Mouse (Mus musculus) MEL (cell line): Measurements from ENCODE around the gene Mpp6. TPM values are rescaled to one million over a fixed set of nuclear protein-coding genes. Genes with fewer than 3 reads are reported as not detected.
A peak's percentile ranks its signal among the peaks of the same experiment; 100 is the strongest.

ENCODE experiments used
- DNase-seq: peaks from one replicate; pipeline ENCODE4 v3.0.0; 2011; ENCODE audit warnings: low read depth, low spot score
- H3K27ac ChIP-seq: 2 replicates; pipeline ENCODE4 v1.5.1; 2012; ENCODE audit warnings: low read depth, mild to moderate bottlenecking, control low read depth, low read length, moderate library complexity; ENCODE audit not compliant: control insufficient read depth
- H3K27me3 ChIP-seq, 2 experiments: fragments of 150-350 bp in 1 of 2; sonication (generic) in 1 of 2; 2 replicates each; pipeline ENCODE4 v1.6.1; 2012; ENCODE audit warnings: low read length in 2 of 2, mild to moderate bottlenecking in 2 of 2, improper control_type of control experiment in 1 of 2, moderate library complexity in 1 of 2; ENCODE audit not compliant: insufficient read depth in 2 of 2, control insufficient read depth in 1 of 2
- H3K36me3 ChIP-seq, 2 experiments: 2 replicates each; pipeline ENCODE4 v1.6.1; 2012 to 2014; ENCODE audit warnings: low read length in 2 of 2, improper control_type of control experiment in 1 of 2, inconsistent platforms in 1 of 2, mild to moderate bottlenecking in 1 of 2; ENCODE audit not compliant: insufficient read depth in 2 of 2, control insufficient read depth in 1 of 2
- H3K4me1 ChIP-seq, 2 experiments: fragments of 150-350 bp in 1 of 2; sonication (generic) in 1 of 2; 2 replicates each; pipeline ENCODE4 v1.6.1; 2012; ENCODE audit warnings: low read length in 2 of 2, improper control_type of control experiment in 1 of 2, mild to moderate bottlenecking in 1 of 2; ENCODE audit not compliant: insufficient read depth in 2 of 2, control insufficient read depth in 1 of 2
- H3K4me3 ChIP-seq, 2 experiments: fragments of 150-350 bp in 1 of 2; sonication (generic) in 1 of 2; 2 replicates each; pipeline ENCODE4 v1.5.1; 2012; ENCODE audit warnings: low read depth in 2 of 2, low read length in 2 of 2, mild to moderate bottlenecking in 2 of 2, moderate library complexity in 2 of 2, control low read depth in 1 of 2, improper control_type of control experiment in 1 of 2; ENCODE audit not compliant: control insufficient read depth in 1 of 2, insufficient read depth in 1 of 2
- H3K79me2 ChIP-seq: 2 replicates; pipeline ENCODE4 v1.6.1; 2012; ENCODE audit warnings: mild to moderate bottlenecking, low read length, moderate library complexity; ENCODE audit not compliant: control insufficient read depth, poor library complexity, insufficient read depth
- H3K9ac ChIP-seq: 2 replicates; pipeline ENCODE4 v1.6.1; 2012; ENCODE audit warnings: low read depth, mild to moderate bottlenecking, control low read depth, low read length, moderate library complexity; ENCODE audit not compliant: control insufficient read depth, poor library complexity, severe bottlenecking
- H3K9me3 ChIP-seq: fragments of 150-350 bp; sonication (generic); replicated peaks from 2 replicates; pipeline ENCODE4 v1.6.1; 2012; ENCODE audit warnings: mild to moderate bottlenecking, low read length, improper control_type of control experiment, moderate library complexity; ENCODE audit not compliant: insufficient read depth
- BHLHE40 ChIP-seq: IDR thresholded peaks from 2 replicates; pipeline ENCODE4 v1.6.1; 2012; ENCODE audit warnings: low read depth, mild to moderate bottlenecking, inconsistent platforms, low read length, improper control_type of control experiment, borderline replicate concordance
- CHD1 ChIP-seq: IDR thresholded peaks from 2 replicates; pipeline ENCODE4 v1.6.1; 2012; ENCODE audit warnings: low read depth, mild to moderate bottlenecking, inconsistent platforms, low read length, improper control_type of control experiment
- CHD2 ChIP-seq: IDR thresholded peaks from 2 replicates; pipeline ENCODE4 v1.6.1; 2011; ENCODE audit warnings: low read length, improper control_type of control experiment
- CTCF ChIP-seq, 3 experiments: IDR thresholded peaks in 2 of 3; conservative IDR thresholded peaks in 1 of 3; 2 replicates each; pipeline ENCODE4 v1.5.1; 2011 to 2012; ENCODE audit warnings: low read length in 3 of 3, low read depth in 2 of 3, mild to moderate bottlenecking in 2 of 3, improper control_type of control experiment in 1 of 3, inconsistent platforms in 1 of 3, mixed read lengths in 1 of 3, moderate library complexity in 1 of 3; ENCODE audit not compliant: control insufficient read depth in 1 of 3, insufficient read depth in 1 of 3, poor library complexity in 1 of 3, severe bottlenecking in 1 of 3
- ELF1 ChIP-seq: IDR thresholded peaks from 2 replicates; pipeline ENCODE4 v1.6.1; 2014; ENCODE audit warnings: low read depth, mild to moderate bottlenecking, inconsistent platforms, low read length, improper control_type of control experiment, moderate library complexity
- ETS1 ChIP-seq: IDR thresholded peaks from 2 replicates; pipeline ENCODE4 v1.6.1; 2012; ENCODE audit warnings: low read depth, mild to moderate bottlenecking, inconsistent platforms, low read length, improper control_type of control experiment, moderate library complexity
- GABPA ChIP-seq: IDR thresholded peaks from 2 replicates; pipeline ENCODE4 v1.6.1; 2012; ENCODE audit warnings: low read depth, mild to moderate bottlenecking, inconsistent platforms, low read length, improper control_type of control experiment, moderate library complexity
- GATA1 ChIP-seq: IDR thresholded peaks from 2 replicates; pipeline ENCODE4 v1.6.1; 2011; ENCODE audit warnings: low read depth, low read length, improper control_type of control experiment
- HCFC1 ChIP-seq: IDR thresholded peaks from 2 replicates; pipeline ENCODE4 v1.6.1; 2012; ENCODE audit warnings: low read depth, mild to moderate bottlenecking, inconsistent platforms, low read length, improper control_type of control experiment, moderate library complexity
- JUND ChIP-seq: IDR thresholded peaks from 2 replicates; pipeline ENCODE4 v1.6.1; 2011; ENCODE audit warnings: low read depth, mild to moderate bottlenecking, improper control_type of control experiment, low read length
- KAT2A ChIP-seq: conservative IDR thresholded peaks from 2 replicates; pipeline ENCODE4 v1.6.1; 2012; ENCODE audit warnings: low read depth, low read length, improper control_type of control experiment, inconsistent platforms
- MAX ChIP-seq: IDR thresholded peaks from 2 replicates; pipeline ENCODE4 v1.6.1; 2011; ENCODE audit warnings: low read length, improper control_type of control experiment
- MAZ ChIP-seq: IDR thresholded peaks from 2 replicates; pipeline ENCODE4 v1.6.1; 2012; ENCODE audit warnings: low read depth, mild to moderate bottlenecking, inconsistent platforms, low read length, improper control_type of control experiment
- MEF2A ChIP-seq: IDR thresholded peaks from 2 replicates; pipeline ENCODE4 v1.6.1; 2014; ENCODE audit warnings: low read depth, mild to moderate bottlenecking, inconsistent platforms, low read length, improper control_type of control experiment; ENCODE audit not compliant: poor library complexity, insufficient replicate concordance, severe bottlenecking; ENCODE audit errors: extremely low read depth
- MXI1 ChIP-seq: IDR thresholded peaks from 2 replicates; pipeline ENCODE4 v1.6.1; 2011; ENCODE audit warnings: mild to moderate bottlenecking, low read depth, low read length, improper control_type of control experiment
- MYB ChIP-seq: IDR thresholded peaks from 2 replicates; pipeline ENCODE4 v1.6.1; 2011; ENCODE audit warnings: mild to moderate bottlenecking, low read depth, low read length, improper control_type of control experiment
- MYC ChIP-seq: IDR thresholded peaks from 2 replicates; pipeline ENCODE4 v1.6.1; 2011; ENCODE audit warnings: low read depth, mild to moderate bottlenecking, low read length, improper control_type of control experiment, moderate library complexity
- NELFE ChIP-seq: IDR thresholded peaks from 2 replicates; pipeline ENCODE4 v1.6.1; 2011; ENCODE audit warnings: low read depth, low read length, improper control_type of control experiment
- NRF1 ChIP-seq: IDR thresholded peaks from 2 replicates; pipeline ENCODE4 v1.6.1; 2014; ENCODE audit warnings: low read depth, mild to moderate bottlenecking, inconsistent platforms, low read length, improper control_type of control experiment, moderate library complexity; ENCODE audit not compliant: poor library complexity, insufficient read depth, severe bottlenecking
- POLR2A ChIP-seq, 2 experiments: IDR thresholded peaks; 2 replicates each; pipeline ENCODE4 v1.6.1; 2011 to 2012; ENCODE audit warnings: low read length in 2 of 2, mild to moderate bottlenecking in 2 of 2, control low read depth in 1 of 2, improper control_type of control experiment in 1 of 2, low read depth in 1 of 2, moderate library complexity in 1 of 2; ENCODE audit not compliant: control insufficient read depth in 1 of 2, insufficient read depth in 1 of 2, poor library complexity in 1 of 2
- POLR2AphosphoS2 ChIP-seq: IDR thresholded peaks from 2 replicates; pipeline ENCODE4 v1.6.1; 2011; ENCODE audit warnings: low read length, improper control_type of control experiment
- RCOR1 ChIP-seq: IDR thresholded peaks from 2 replicates; pipeline ENCODE4 v1.6.1; 2012; ENCODE audit warnings: low read depth, mild to moderate bottlenecking, inconsistent platforms, low read length, improper control_type of control experiment
- SIN3A ChIP-seq: IDR thresholded peaks from 2 replicates; pipeline ENCODE4 v1.6.1; 2012; ENCODE audit warnings: low read length, improper control_type of control experiment, inconsistent platforms
- TAL1 ChIP-seq: IDR thresholded peaks from 2 replicates; pipeline ENCODE4 v1.6.1; 2012; ENCODE audit warnings: mild to moderate bottlenecking, inconsistent platforms, low read length, moderate library complexity, mixed read lengths
- TBP ChIP-seq: IDR thresholded peaks from 2 replicates; pipeline ENCODE4 v1.8.0; 2011; ENCODE audit warnings: low read depth, low read length, improper control_type of control experiment
- UBTF ChIP-seq: IDR thresholded peaks from 2 replicates; pipeline ENCODE4 v1.6.1; 2012; ENCODE audit warnings: low read depth, mild to moderate bottlenecking, inconsistent platforms, low read length, improper control_type of control experiment, moderate library complexity, borderline replicate concordance; ENCODE audit not compliant: insufficient read depth
- USF1 ChIP-seq: IDR thresholded peaks from 2 replicates; pipeline ENCODE4 v1.6.1; 2014; ENCODE audit warnings: low read depth, mild to moderate bottlenecking, inconsistent platforms, low read length, improper control_type of control experiment, moderate library complexity
- USF2 ChIP-seq, 2 experiments: IDR thresholded peaks; 2 replicates each; pipeline ENCODE4 v1.6.1; 2011 to 2012; ENCODE audit warnings: improper control_type of control experiment in 2 of 2, low read length in 2 of 2, borderline replicate concordance in 1 of 2, inconsistent platforms in 1 of 2, low read depth in 1 of 2, mild to moderate bottlenecking in 1 of 2; ENCODE audit not compliant: insufficient read depth in 1 of 2
- ZC3H11A ChIP-seq: IDR thresholded peaks from 2 replicates; pipeline ENCODE4 v1.6.1; 2012; ENCODE audit warnings: low read depth, mild to moderate bottlenecking, inconsistent platforms, low read length, improper control_type of control experiment
- ZKSCAN1 ChIP-seq: IDR thresholded peaks from 2 replicates; pipeline ENCODE4 v1.6.1; 2012; ENCODE audit warnings: low read depth, mild to moderate bottlenecking, inconsistent platforms, low read length, improper control_type of control experiment, moderate library complexity
- ZMIZ1 ChIP-seq: IDR thresholded peaks from 2 replicates; pipeline ENCODE4 v1.6.1; 2012; ENCODE audit warnings: low read depth, mild to moderate bottlenecking, inconsistent platforms, low read length, improper control_type of control experiment, moderate library complexity
- polyA plus RNA-seq, 2 experiments: library from polyadenylated mRNA; stranded (reverse) in 1 of 2; unstranded in 1 of 2; fragments of >175 nt in 1 of 2; fragments of >200 nt in 1 of 2; gene quantifications; 2 replicates each; pipeline versions ENCODE4 v1.2.1 to v1.2.4; 2012; ENCODE audit warnings: low replicate concordance in 2 of 2, low read depth in 1 of 2; ENCODE audit not compliant: insufficient read length in 2 of 2, insufficient read depth in 1 of 2, missing spikeins in 1 of 2
- total RNA-seq: library from RNA; depleted of rRNA; stranded (reverse); fragments of 300-350 nt; gene quantifications from 2 replicates; pipeline ENCODE4 v1.2.3, GENCODE M21; 2012

Mpp6 gene
- total and polyA plus RNA-seq, 3 experiments, result 68.1 to 74.8 TPM; not detected in 1

DNA sequence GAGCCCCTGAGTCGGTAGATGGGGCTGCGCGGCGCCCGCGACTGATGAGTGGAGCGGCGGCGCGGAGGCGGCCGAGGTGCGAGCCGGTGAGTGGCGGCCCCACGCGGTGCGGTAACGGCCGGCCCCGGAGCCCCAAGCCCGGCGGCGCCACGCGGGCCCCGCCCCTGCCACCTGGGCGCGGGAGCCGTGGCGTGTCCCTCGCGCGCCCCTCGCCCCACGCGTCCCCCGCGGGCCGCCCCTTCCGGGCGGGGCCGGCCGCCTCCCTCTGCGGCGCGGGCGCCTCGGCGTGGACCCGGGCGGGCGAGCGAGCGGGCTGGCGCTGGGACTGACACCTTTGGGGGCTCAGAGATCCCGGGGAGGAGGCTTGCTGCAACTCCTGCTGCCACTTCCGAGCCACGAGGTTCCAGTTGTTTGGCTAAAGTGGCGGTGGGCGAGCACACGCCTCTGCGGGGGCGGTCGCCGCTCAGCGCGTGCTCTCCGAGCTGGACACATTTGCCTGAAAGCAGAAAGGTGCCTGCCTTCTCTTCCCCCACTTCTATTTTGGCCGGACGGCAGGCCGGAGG, 419 bp downstream of the Mpp6 start:
- H3K79me2 ChIP-seq, result peaks cover 23% of the 10 kb centered on the region
- TF ChIP-seq KAT2A, result no peak
- TF ChIP-seq ELF1, result no peak
- TF ChIP-seq GATA1, result no peak
- no peak for TF ChIP-seq USF2 (IDR thresholded peaks at IDR 0.05; ENCODE audit: borderline replicate concordance in 1 of 2, insufficient read depth in 1 of 2, low read depth in 1 of 2, low read length in 2 of 2)
- TF ChIP-seq POLR2A (IDR thresholded peaks at IDR 0.05; ENCODE audit: control insufficient read depth in 1 of 2, insufficient read depth in 1 of 2, low read depth in 1 of 2, low read length in 2 of 2, poor library complexity in 1 of 2), result peak in 1 of 2 experiments; percentile 56; a peak in 3 of 4 replicates
- no peak for TF ChIP-seq NRF1
- no peak for TF ChIP-seq MYB
- TF ChIP-seq POLR2AphosphoS2, result no peak
- TF ChIP-seq TBP, result 0 out of 2 replicates have a peak, but pooled peaks have one; percentile 34
- TF ChIP-seq MYC, result peak; percentile 72
- no peak for TF ChIP-seq HCFC1
- TF ChIP-seq CTCF (IDR thresholded peaks at IDR 0.05 in 2 of 3, conservative IDR thresholded peaks at IDR 0.05 in 1 of 3; ENCODE audit: control insufficient read depth in 1 of 3, insufficient read depth in 1 of 3, low read depth in 2 of 3, low read length in 3 of 3, poor library complexity in 1 of 3, severe bottlenecking in 1 of 3), result no peak
- peak; percentile 73 for TF ChIP-seq SIN3A
- no peak for TF ChIP-seq ZKSCAN1
- no peak for TF ChIP-seq ETS1
- no peak for TF ChIP-seq BHLHE40
- TF ChIP-seq TAL1, result no peak
- no peak for TF ChIP-seq UBTF
- no peak for TF ChIP-seq GABPA
- TF ChIP-seq ZMIZ1, result no peak
- peak; percentile 86 for TF ChIP-seq MAX
- no peak for TF ChIP-seq CHD1
- peak; percentile 47 for TF ChIP-seq NELFE
- no peak for TF ChIP-seq ZC3H11A
- TF ChIP-seq RCOR1, result no peak
- no peak for TF ChIP-seq CHD2
- no peak for TF ChIP-seq USF1
- no peak for TF ChIP-seq MEF2A
- no peak for TF ChIP-seq JUND
- TF ChIP-seq MAZ, result no peak
- peak; percentile 83 for TF ChIP-seq MXI1
- TF ChIP-seq, all 39 proteins: peak for 7
- peak; percentile 78 for DNase-seq
- Histone ChIP-seq H3K36me3 (peaks cover 0 to 16% of the 10 kb centered on the region in 2 experiments; a peak in 2 of 4 replicates), H3K9ac (peak overlapping the region; percentile 90), H3K27me3 (peaks cover 2 to 6% of the 10 kb centered on the region in 2 experiments), H3K27ac (peak overlapping the region; percentile 53), H3K4me1 (peaks cover 4% of the 10 kb centered on the region in 2 experiments), H3K4me3 (peak overlapping the region; percentile 91 to 92), H3K9me3 (no peaks in the 10 kb centered on the region)
